25 mouse cellular contexts compared by ENCODE assay signal in the genomic region with DNA sequence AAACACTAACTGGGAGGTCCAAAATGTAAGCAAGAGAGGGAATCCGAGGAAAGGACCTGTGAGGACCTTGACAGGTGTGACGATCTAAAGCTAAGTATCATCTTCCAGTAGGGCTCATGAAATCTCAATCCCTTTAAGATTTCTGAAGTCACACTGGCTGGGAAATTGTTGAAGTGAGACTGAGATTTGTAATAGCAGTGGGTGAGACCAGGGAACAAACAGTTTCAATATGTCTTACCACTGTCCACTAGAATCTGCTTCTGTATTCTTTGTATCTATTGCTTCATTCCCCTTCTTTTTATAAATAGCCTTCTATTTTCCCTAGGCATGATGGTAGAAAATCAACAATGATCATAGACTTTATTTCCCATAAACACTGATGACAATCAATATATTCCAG. TPM values are rescaled to one million over a fixed set of nuclear protein-coding genes. Genes with fewer than 3 reads are reported as not detected.
DNase-seq lines count a peak whose midpoint lies in the region; ATAC-seq lines count a peak whose summit lies in the region.
"Had no signal": no experiment of that assay in that cellular context is flagged by ENCODE, and none has a peak within 500 bp of the region (broad histone marks: within the 10 kb centered on the region; RNA-seq: fewer than 3 reads in every experiment).

No protein-coding gene starts in this region.

- peak; percentile 79 for ATAC-seq in granulocyte monocyte progenitor cell, adult 5-6 weeks (replicated peaks; ENCODE audit: poor library complexity, severe bottlenecking)
- ATAC-seq in megakaryocyte, adult 5-6 weeks (ENCODE audit: poor library complexity, severe bottlenecking), result peak; percentile 89
- ATAC-seq in megakaryocyte progenitor cell, adult 5-6 weeks (replicated peaks; ENCODE audit: poor library complexity), result peak; percentile 55
- ATAC-seq: activated CD4-positive, CD25-positive, alpha-beta regulatory T cell, adult 4 months; CD4-positive, CD25-positive, alpha-beta regulatory T cell, adult 4 months; Patski had no signal

- DNase-seq in cerebellum, adult 11-12 months, result no peak
- no peak for DNase-seq in right cerebral cortex, postnatal 4 days
- no peak for DNase-seq in cerebellum, postnatal 36 days
- DNase-seq: adrenal gland, adult 2 months; adrenal gland, adult 8-10 months; adrenal gland, postnatal 10 days; adrenal gland, postnatal 14 days; adrenal gland, postnatal 25 days; adrenal gland, postnatal 36 days; B cell, adult 2 months; cerebellum, adult 11 months; cerebellum, adult 18-20 months; cerebellum, adult 2 months had no signal

RNA-seq across cellular contexts. Expression of gene Grxcr1, which starts 10.8 kb away (rescaled TPM):
- not detected in 2 replicates for total RNA-seq in granulocyte monocyte progenitor cell, adult 5-6 weeks (2014; fragmentation: Nextera tagmentation)
- not detected in 2 replicates for total RNA-seq in granulocyte monocyte progenitor cell, adult 5-6 weeks (2017)
- not detected in 2 replicates for total RNA-seq in megakaryocyte, adult 5-6 weeks (2015)
- total RNA-seq in megakaryocyte, adult 5-6 weeks (2017), result not detected in 2 replicates
- not detected in 2 replicates for total RNA-seq in megakaryocyte progenitor cell, adult 5-6 weeks (2015)
- not detected in 2 replicates for total RNA-seq in megakaryocyte progenitor cell, adult 5-6 weeks (2017)
- total RNA-seq: adrenal gland, adult 18-20 months; adrenal gland, adult 2 months; adrenal gland, adult 8-10 months; adrenal gland, postnatal 10 days; adrenal gland, postnatal 14 days; adrenal gland, postnatal 25 days; adrenal gland, postnatal 36 days; adrenal gland, postnatal 4 days; CH12.LX; ES-E14; G1E; MEL had no signal
